Mouse (Mus musculus) CD4-positive naive resting alpha-beta T cell, adult 57 days (primary cell): Measurements from ENCODE around the gene Acadvl. TPM values are rescaled to one million over a fixed set of nuclear protein-coding genes. Genes with fewer than 3 reads are reported as not detected.

Experiments
- total RNA-seq: library from RNA; stranded (reverse); gene quantifications from one replicate; pipeline ENCODE4 v1.2.4, GENCODE M21; 2023

The Acadvl gene
- 79.5 TPM for total RNA-seq

DNA sequence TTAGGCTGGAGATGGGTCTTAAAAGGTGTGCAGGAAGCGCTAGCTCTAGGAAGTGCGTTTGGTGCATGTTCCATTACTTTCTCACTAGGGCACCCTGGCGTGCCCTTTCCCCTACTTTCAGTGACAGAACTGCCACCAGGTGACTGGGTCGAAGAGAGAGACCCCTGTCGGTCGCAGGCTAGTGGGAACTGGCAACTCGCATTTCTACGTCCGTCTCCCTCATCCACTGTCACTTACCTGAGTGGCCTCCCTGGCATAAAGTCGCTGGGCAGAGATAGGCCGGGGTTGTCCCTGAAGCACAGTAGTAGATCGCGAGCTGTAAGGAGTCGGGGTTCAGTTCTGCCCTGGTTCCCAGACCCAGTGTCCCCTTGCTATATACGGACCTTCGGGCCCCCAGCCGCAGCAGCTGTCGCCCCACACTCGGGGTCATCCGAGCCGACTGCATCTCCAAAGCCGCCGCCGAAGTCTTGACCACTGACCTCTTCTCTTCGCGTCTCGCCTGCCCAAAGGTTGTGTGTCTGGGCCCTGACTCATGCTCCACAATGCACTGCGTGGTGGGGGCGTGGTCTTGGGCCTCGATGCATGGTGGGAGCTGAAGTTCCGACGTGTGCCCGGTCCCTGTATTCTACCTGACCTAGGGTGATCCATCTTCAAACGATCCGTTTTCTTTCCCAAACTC is at the start of gene Acadvl:
Gene Acadvl (minus strand): TSS at position 532 of the 679 bp plus-strand sequence.

DNA sequence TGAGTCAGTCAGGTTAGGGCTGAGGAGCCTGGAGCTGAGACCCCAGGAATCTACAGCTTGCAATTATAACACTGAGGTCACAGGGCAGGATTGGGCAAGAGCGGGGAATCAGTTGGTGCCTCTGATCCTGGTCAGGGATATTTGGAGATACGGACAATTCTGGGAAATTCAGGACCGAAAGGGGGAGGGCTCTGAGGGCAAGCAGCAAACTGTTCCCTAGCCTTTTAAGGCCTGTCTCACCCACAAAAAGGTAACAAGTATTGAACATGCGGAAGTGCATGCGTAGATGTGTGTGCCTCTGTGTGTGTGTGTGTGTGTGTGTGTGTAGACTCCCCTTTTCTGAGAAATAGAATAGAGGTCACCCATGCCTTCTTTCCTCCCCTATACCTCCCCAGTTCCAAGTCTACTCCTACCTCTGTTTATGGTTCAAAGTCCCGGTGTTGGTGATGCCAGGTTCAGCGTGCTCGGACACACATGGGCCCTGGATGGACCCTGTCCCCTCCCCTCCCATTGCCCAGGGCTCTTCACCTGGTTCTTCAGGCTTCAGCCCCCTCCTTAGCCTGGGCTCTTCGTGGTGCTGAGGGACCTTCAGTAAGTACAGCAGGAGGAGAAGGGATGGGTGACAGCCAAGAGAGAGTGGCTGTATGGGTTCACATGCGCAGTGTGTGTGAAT is 38.8 kb upstream of the Acadvl start, which contains the start of gene Asgr1:
Gene Asgr1 (plus strand): TSS at position 188 of the 673 bp plus-strand sequence.

DNA sequence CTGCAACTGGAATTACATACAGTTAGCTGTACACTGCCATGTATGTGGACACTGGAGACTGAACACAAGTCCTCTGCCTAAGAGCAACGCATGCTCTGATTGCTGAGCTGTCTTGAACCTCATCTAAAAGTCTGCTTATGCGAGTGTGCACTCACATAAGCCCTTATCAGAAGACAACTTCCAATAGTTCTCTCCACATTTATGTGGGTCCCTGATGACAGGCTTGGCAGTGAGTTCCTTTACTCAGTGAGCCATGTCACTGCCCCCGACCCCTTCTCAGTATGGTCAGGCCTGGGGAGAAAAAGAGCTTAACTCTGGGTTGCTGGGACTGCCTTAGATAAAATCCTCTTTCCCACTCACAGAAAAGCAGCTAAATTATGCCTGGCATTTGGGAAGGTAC is 1.5 kb upstream of the Acadvl start, which contains the start of gene Dlg4:
Gene Dlg4 (plus strand): TSS at position 274 of the 400 bp plus-strand sequence.

DNA sequence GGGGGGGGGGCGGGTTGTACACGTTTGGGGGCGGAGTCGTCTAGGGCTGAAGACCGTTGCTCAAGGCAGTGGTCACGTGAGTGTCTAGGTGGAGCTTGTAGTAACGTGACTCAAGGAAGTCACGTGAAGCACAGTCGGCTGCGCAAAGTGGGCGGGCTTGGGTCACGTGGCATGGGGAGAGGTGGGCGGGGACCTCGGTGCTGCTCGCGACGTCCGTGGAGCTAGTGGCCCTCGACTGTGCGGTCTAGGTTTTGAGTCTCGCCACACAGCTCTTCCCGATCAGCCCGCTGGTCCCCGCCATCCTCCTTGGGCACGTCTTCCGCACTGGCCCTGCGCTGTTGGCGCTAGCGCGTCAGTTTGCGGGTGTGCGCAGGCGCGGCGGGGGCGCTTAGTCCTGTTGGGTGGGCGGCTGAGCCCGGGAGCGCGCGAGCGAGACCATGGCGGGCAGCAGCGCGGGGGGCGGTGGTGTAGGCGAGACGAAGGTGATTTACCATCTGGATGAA is 14.8 kb downstream of the Acadvl start, which contains the start of gene Dvl2:
Gene Dvl2 (plus strand): TSS at position 200 of the 503 bp plus-strand sequence.

DNA sequence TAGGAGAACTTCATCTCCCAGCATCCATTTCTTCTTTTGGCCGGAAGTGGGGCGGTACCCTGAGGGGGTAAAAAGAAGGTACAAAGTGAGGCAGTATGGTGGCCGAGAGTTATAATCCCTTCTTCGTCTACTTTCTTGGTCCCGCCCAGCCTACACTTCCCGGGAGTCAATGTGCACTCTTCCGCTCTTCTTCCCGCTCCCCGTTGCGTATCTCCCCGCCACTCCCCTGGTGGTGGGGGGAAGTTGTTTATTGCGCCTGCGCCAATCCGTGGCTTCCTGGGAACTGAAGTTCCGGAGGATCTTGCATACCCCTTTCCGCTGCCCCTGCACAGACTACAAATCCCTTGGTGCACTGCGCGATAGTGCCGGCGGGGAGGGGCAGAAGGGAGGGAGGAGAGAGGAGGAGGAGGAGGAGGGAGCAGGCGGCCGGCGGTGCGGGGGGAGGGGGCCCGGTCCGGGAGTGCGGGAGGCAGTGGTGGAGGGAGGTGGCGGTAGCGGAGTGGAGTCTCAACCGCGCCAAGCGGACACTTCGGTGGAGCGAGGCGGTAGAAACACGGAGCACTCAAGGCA is 19.7 kb downstream of the Acadvl start, which contains the start of gene Phf23:
Gene Phf23 (plus strand): TSS at position 387 of the 570 bp plus-strand sequence.

DNA sequence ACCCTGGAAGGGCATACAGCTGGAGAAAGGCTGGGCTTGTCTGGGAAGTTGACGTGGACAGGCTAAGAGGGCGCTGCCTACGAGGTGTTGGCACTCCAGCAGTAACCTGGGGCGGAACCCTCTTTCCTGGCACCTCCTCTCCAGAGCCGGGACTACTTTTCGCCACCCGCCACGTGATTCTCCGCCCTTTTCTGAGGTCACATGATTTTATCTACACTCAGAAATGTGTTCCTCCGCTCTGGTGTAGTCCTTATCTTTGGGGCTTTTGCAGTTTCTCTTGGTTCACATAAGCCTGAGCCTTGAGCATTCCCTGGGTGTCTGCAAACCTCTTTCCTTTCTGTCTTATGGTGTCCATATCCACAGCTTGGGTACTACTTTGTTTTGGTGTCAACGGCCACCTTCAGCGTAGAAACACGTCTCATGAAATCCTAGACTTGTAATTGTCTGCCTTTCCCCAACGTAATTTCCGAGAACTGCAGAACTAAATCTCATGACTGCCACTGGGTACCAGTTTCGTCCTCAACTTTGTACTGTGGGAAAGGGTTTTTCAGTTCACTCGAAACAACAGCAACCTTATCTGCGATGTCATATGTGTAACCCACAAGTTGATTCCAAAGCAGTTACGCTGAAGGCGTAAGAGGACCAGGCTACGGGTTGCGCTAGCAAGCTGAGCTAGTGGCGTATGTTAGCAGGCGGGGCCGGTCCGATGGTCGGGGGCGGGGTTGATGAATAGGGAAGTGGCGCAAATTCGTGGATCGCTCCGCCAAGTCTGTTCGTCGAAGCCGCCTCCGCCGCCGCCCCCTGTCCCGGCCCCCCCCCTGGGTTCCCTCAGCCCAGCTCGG is 24.1 kb downstream of the Acadvl start, which contains the start of gene Gabarap:
Gene Gabarap (plus strand): TSS at position 294 of the 842 bp plus-strand sequence.

DNA sequence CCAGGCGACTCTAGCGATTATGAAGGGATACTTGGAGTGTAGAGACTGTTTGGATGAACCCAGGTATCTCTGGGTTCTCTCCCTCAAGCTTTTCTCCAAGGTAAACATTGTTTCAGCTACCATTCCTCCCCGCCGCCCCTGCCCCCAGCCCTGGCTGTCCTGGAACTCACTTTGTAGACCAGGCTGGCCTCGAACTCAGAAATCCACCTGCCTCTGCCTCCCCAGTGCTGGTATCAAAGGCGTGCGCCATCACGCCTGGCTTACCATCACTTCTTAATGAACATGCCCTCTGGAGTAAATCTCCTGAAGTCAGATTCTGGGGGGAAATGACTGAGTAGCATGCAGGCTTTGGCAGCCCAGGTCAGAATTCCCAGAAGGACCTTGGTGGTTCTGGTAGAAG is 33.0 kb downstream of the Acadvl start, which contains the start of gene Elp5:
Gene Elp5 (minus strand): TSS at position 293 of the 400 bp plus-strand sequence.

DNA sequence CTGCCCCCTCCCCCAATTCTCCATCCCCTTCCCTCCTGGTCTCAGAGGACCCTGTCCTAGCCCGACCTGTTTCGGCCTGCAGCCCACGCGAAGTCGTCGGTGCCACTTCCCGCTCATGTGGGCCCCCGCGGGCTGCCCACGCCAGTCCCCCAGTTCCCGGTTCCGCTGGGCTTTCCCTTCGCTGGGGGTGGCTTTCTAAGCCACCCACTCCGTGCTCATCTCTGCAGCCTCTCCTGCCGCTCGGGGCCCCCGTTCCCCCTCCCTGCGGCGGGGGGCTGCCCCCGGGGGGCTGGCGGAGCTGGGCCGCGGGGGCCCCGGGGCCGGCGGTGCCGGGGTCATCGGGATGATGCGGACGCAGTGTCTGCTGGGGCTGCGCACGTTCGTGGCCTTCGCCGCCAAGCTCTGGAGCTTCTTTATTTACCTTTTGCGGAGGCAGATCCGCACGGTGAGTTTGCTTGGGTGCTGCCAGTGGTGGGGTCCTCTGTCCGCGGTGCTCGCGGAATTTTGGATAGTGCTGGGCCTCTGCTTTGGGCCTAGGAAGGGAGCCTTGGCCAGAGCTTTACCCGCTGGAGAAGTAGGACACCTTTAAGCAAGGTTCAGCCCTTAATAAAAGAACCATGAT is 34.0 kb downstream of the Acadvl start, which contains the start of gene Ctdnep1:
Gene Ctdnep1 (plus strand): TSS at position 16 of the 622 bp plus-strand sequence.

GRCm38 (mm10) chr11:69964650-69965270 is 50.5 kb downstream of the Acadvl start, which contains the start of gene Cldn7:
Cldn7 (plus strand) TSS chr11:69964779.

Other genes starting within 250 kb of the Acadvl start
- gene Zbtb4, start 249.5 kb downstream of the Acadvl start, total RNA-seq, result 47.4 TPM
- gene Chrnb1, start 219.5 kb downstream of the Acadvl start, total RNA-seq, result 3.6 TPM
- gene Fgf11, start 213.6 kb downstream of the Acadvl start, total RNA-seq, result 0.30 TPM
- not detected for gene Tmem102, start 209.8 kb downstream of the Acadvl start, total RNA-seq
- gene Gm39566, start 200.1 kb downstream of the Acadvl start, total RNA-seq, result not detected
- not detected for gene Spem2, start 196.9 kb downstream of the Acadvl start, total RNA-seq
- gene Spem1, start 193.2 kb downstream of the Acadvl start, total RNA-seq, result not detected
- gene Nlgn2, start 177.6 kb downstream of the Acadvl start, total RNA-seq, result 1.0 TPM
- 15.1 TPM for gene Tmem256, start 176.9 kb downstream of the Acadvl start, total RNA-seq
- 12.0 TPM for gene Plscr3, start 169.0 kb downstream of the Acadvl start, total RNA-seq
- not detected for gene Tnk1, start 156.7 kb downstream of the Acadvl start, total RNA-seq
- gene Tmem95, start 137.4 kb downstream of the Acadvl start, total RNA-seq, result not detected
- 1.7 TPM for gene Kctd11, start 134.0 kb downstream of the Acadvl start, total RNA-seq
- gene Acap1, start 119.9 kb downstream of the Acadvl start, total RNA-seq, result 418 TPM
- gene 2810408A11Rik, start 114.4 kb downstream of the Acadvl start, total RNA-seq, result 2.6 TPM
- 63.0 TPM for gene Neurl4, start 114.3 kb downstream of the Acadvl start, total RNA-seq
- 149 TPM for gene Gps2, start 101.5 kb downstream of the Acadvl start, total RNA-seq
- 316 TPM for gene Eif5a, start 93.5 kb downstream of the Acadvl start, total RNA-seq
- gene Ybx2, start 79.6 kb downstream of the Acadvl start, total RNA-seq, result not detected
- not detected for gene Slc2a4, start 67.2 kb downstream of the Acadvl start, total RNA-seq
- not detected for gene Cldn7, start 50.6 kb downstream of the Acadvl start, total RNA-seq
- gene Ctdnep1, start 34.3 kb downstream of the Acadvl start, total RNA-seq, result 107 TPM
- 43.9 TPM for gene Elp5, start 32.9 kb downstream of the Acadvl start, total RNA-seq
- gene Gabarap, start 24.3 kb downstream of the Acadvl start, total RNA-seq, result 190 TPM
- 72.5 TPM for gene Phf23, start 19.6 kb downstream of the Acadvl start, total RNA-seq
- 39.2 TPM for gene Dvl2, start 14.8 kb downstream of the Acadvl start, total RNA-seq
- 41.1 TPM for gene Dlg4, start 1.5 kb upstream of the Acadvl start, total RNA-seq
- not detected for gene Asgr1, start 38.7 kb upstream of the Acadvl start, total RNA-seq
- gene Asgr2, start 77.2 kb upstream of the Acadvl start, total RNA-seq, result not detected
- gene Mgl2, start 114.9 kb upstream of the Acadvl start, total RNA-seq, result not detected
- gene Clec10a, start 140.8 kb upstream of the Acadvl start, total RNA-seq, result 1.6 TPM
- not detected for gene Slc16a11, start 197.3 kb upstream of the Acadvl start, total RNA-seq
- gene Slc16a13, start 205.7 kb upstream of the Acadvl start, total RNA-seq, result 3.4 TPM
- gene Bcl6b, start 214.4 kb upstream of the Acadvl start, total RNA-seq, result 0.77 TPM
- 70.5 TPM for gene 0610010K14Rik, start 222.5 kb upstream of the Acadvl start, total RNA-seq
- 4.8 TPM for gene Gm21988, start 224.4 kb upstream of the Acadvl start, total RNA-seq
- 68.2 TPM for gene Rnasek, start 224.4 kb upstream of the Acadvl start, total RNA-seq
- gene Alox12, start 239.9 kb upstream of the Acadvl start, total RNA-seq, result 1.1 TPM